Mouse (Mus musculus) forebrain, embryonic 15.5 days (tissue): ENCODE measurements around the gene Nol3. TPM values are rescaled to one million over a fixed set of nuclear protein-coding genes. Genes with fewer than 3 reads are reported as not detected.

Source experiments
- ATAC-seq: fragments of 200-750 bp; cut with Nextera tagmentation; replicated peaks from 2 replicates; pipeline ENCODE4 v1.8.0; 2017; ENCODE audit warnings: mild to moderate bottlenecking, moderate TSS enrichment, moderate library complexity
- H3K27ac ChIP-seq: fragments of 300-500 bp; sonication (generic); replicated peaks from 2 replicates; pipeline ENCODE4 v1.5.1; 2015; ENCODE audit warnings: mild to moderate bottlenecking, inconsistent platforms
- H3K27me3 ChIP-seq: fragments of 300-500 bp; sonication (generic); 2 replicates; pipeline ENCODE4 v1.6.1; 2015; ENCODE audit warnings: inconsistent platforms
- H3K36me3 ChIP-seq: fragments of 300-500 bp; sonication (generic); 2 replicates; pipeline ENCODE4 v1.6.1; 2015; ENCODE audit warnings: mild to moderate bottlenecking, inconsistent platforms
- H3K4me1 ChIP-seq: fragments of 300-500 bp; sonication (generic); 2 replicates; pipeline ENCODE4 v1.6.1; 2015; ENCODE audit warnings: inconsistent platforms
- H3K4me2 ChIP-seq: fragments of 300-500 bp; sonication (generic); replicated peaks from 2 replicates; pipeline ENCODE4 v1.6.1; 2015; ENCODE audit warnings: mild to moderate bottlenecking, inconsistent platforms
- H3K4me3 ChIP-seq: fragments of 300-500 bp; sonication (generic); 2 replicates; pipeline ENCODE4 v1.5.1; 2015; ENCODE audit warnings: mild to moderate bottlenecking, inconsistent platforms
- H3K9ac ChIP-seq: fragments of 300-500 bp; sonication (generic); replicated peaks from 2 replicates; pipeline ENCODE4 v1.6.1; 2015; ENCODE audit warnings: mild to moderate bottlenecking, inconsistent platforms
- H3K9me3 ChIP-seq: fragments of 300-500 bp; sonication (generic); 2 replicates; pipeline ENCODE4 v1.6.1; 2016; ENCODE audit warnings: inconsistent platforms
- WGBS: fragments of 180-500 bp; shearing (Covaris S2); methylation state at CpG from one replicate; pipeline ENCODE4 v1.1.7; 2015; ENCODE audit warnings: mixed read lengths; 5-methylcytosine and 5-hydroxymethylcytosine counted together
- polyA plus RNA-seq: library from polyadenylated mRNA; unstranded; fragments of >200 nt; fragmentation: Nextera tagmentation; extraction: Ambion mirVana; gene quantifications from 2 replicates; pipeline ENCODE4 v1.2.1, GENCODE M21; 2015

Gene Nol3
- polyA plus RNA-seq, 1 experiment from 2014 or later: 2.0 TPM

GRCm38 (mm10) chr8:105305211-105306145, 29.5 kb downstream of the Nol3 start, which contains the start of gene Elmo3:
TSS of gene Elmo3 (plus strand) at chr8:105305601.
- Histone ChIP-seq H3K4me3 (no peak within 1 kb of the TSS), H3K9ac (peak within 1 kb of the TSS; percentile 3; the same call in 1 of the 2 replicates), H3K4me1 (peaks cover 14% of the 10 kb centered on the region), H3K4me2 (peak within 1 kb of the TSS; percentile 23), H3K27ac (no peak within 1 kb of the TSS), H3K36me3 (peaks cover 47% of the 10 kb centered on the region), H3K27me3 (no peaks in the 10 kb centered on the region), H3K9me3 (no peaks in the 10 kb centered on the region)
- ATAC-seq: peak; percentile 52
- 9% methylated on average over 30 of the region's 30 CpGs for WGBS

DNA sequence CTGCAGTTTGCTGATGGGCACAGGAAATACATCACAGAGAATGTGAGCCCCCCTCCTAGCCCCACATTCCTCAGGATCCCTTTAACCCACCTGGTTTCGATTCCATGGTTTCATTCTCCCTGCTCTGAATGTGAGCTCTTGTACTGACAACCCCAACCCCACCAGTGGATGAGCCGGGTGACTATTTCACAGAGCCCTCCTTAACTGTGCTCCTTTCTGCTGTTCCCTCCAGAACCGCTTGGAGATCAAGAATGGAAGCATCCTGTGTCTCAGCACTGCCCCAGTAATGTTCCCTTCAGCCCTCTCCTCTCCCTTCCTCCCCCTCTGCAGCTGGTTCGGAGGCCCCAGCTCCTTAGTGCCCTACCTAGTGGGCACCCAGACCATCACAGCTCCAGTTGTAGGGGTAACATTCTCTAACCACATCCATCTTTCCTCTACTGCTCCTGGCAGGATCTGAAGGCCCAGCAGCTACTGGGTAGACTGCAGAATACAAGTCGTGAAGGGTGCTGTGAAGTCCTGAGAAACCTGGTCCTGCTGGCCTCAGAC, 30.3 kb downstream of the Nol3 start:
- 0 out of 2 replicates have a peak overlapping the region, but pooled peaks have one; percentile 23 for H3K4me2 ChIP-seq
- H3K27me3 ChIP-seq: no peaks in the 10 kb centered on the region
- H3K27ac ChIP-seq: no peak overlapping the region
- H3K9ac ChIP-seq: no peak overlapping the region
- H3K4me1 ChIP-seq: peaks cover 14% of the 10 kb centered on the region
- H3K4me3 ChIP-seq: no peak overlapping the region
- 70% methylated on average over 5 of the region's 5 CpGs for WGBS
- H3K9me3 ChIP-seq: no peaks in the 10 kb centered on the region
- H3K36me3 ChIP-seq: peaks cover 43% of the 10 kb centered on the region
- 0 out of 2 replicates have a peak, but pooled peaks have one; percentile 11 for ATAC-seq

GRCm38 (mm10) chr8:105307670-105308069, 31.7 kb downstream of the Nol3 start:
- WGBS: 95% methylated on average over 13 of the region's 13 CpGs
- peaks cover 14% of the 10 kb centered on the region for H3K4me1 ChIP-seq
- no peaks in the 10 kb centered on the region for H3K9me3 ChIP-seq
- ATAC-seq: no peak
- no peak overlapping the region for H3K27ac ChIP-seq
- no peaks in the 10 kb centered on the region for H3K27me3 ChIP-seq
- no peak overlapping the region for H3K4me2 ChIP-seq
- no peak overlapping the region for H3K4me3 ChIP-seq
- H3K9ac ChIP-seq: no peak overlapping the region
- peaks cover 39% of the 10 kb centered on the region for H3K36me3 ChIP-seq

- H3K9me3 ChIP-seq: no peaks in the 10 kb centered on the region
- no peak overlapping the region for H3K4me3 ChIP-seq
- no peak overlapping the region for H3K27ac ChIP-seq
- H3K27me3 ChIP-seq: no peaks in the 10 kb centered on the region
- 91% methylated on average over 10 of the region's 10 CpGs for WGBS
- peaks cover 37% of the 10 kb centered on the region for H3K36me3 ChIP-seq
- H3K4me2 ChIP-seq: no peak overlapping the region
- peaks cover 14% of the 10 kb centered on the region for H3K4me1 ChIP-seq
- no peak for ATAC-seq
- H3K9ac ChIP-seq: no peak overlapping the region
Observed at GRCm38 (mm10) chr8:105308428-105308827, 32.5 kb downstream of the Nol3 start.

DNA sequence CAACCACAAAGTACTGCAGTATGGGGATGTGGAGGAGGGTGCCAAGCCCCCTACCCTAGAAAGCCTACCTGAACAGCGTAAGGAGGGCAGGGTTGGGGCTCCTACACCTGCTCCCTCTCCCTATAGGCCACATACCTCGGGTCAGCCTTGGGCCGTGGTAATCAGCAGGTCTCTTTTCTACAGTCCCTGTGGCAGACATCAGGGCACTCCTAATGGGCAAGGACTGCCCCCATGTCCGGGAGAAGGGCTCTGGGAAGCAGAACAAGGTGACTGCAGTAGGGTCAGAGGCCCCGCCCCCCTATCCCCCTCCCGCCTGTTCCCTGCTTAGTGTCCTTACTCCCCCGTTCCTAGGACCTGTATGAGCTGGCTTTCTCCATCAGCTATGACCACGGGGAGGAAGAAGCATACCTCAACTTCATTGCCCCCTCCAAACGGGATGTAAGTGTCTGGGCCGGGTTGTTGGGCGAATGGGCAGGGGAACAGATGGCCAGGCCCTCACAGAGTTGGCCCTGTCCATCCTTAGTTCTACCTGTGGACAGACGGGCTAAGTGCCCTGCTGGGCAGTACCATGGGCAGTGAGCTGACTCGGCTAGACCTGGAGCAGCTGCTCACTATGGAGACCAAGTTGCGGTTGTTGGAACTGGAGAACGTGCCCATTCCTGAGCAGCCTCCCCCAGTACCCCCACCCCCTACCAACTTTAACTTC, 33.4 kb downstream of the Nol3 start:
- H3K36me3 ChIP-seq: peaks cover 40% of the 10 kb centered on the region
- no peaks in the 10 kb centered on the region for H3K9me3 ChIP-seq
- peaks cover 14% of the 10 kb centered on the region for H3K4me1 ChIP-seq
- no peak for ATAC-seq
- H3K27me3 ChIP-seq: no peaks in the 10 kb centered on the region
- WGBS: 77% methylated on average over 15 of the region's 15 CpGs
- no peak overlapping the region for H3K9ac ChIP-seq
- H3K4me3 ChIP-seq: no peak overlapping the region
- no peak overlapping the region for H3K27ac ChIP-seq
- H3K4me2 ChIP-seq: no peak overlapping the region

GRCm38 (mm10) chr8:105310118-105310517, 34.2 kb downstream of the Nol3 start:
- Histone ChIP-seq H3K9me3 (no peaks in the 10 kb centered on the region), H3K4me1 (peaks cover 10% of the 10 kb centered on the region), H3K27ac (no peak overlapping the region), H3K36me3 (peaks cover 40% of the 10 kb centered on the region; the same call in 1 of the 2 replicates), H3K9ac (no peak overlapping the region), H3K4me2 (no peak overlapping the region), H3K27me3 (no peaks in the 10 kb centered on the region), H3K4me3 (no peak overlapping the region)
- ATAC-seq: no peak
- WGBS: 86% methylated on average over 8 of the region's 8 CpGs

DNA sequence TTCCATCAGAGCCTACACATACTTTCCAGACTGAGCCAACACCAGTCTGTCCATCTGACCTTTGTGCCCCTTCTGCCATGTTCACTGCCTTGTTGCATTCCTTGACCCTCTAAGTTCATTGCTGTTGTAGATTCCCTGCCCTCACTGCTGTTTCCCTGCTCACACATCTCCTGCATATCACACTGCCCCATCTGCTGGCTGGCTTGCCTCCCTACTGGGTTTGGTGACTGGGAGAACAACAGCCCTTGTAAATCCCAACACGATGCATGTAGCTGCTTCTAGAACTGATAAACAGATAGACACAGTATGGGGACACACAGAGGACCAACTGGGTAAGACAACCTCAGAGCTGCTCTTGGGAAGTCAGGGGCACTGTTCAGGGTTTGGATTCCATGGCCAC, 35.8 kb downstream of the Nol3 start:
- no peak overlapping the region for H3K27ac ChIP-seq
- H3K36me3 ChIP-seq: peaks cover 51% of the 10 kb centered on the region; the same call in 1 of the 2 replicates
- no peaks in the 10 kb centered on the region for H3K27me3 ChIP-seq
- H3K4me3 ChIP-seq: no peak overlapping the region
- WGBS: 92% methylated on average over 1 of the region's 1 CpGs
- no peaks in the 10 kb centered on the region for H3K9me3 ChIP-seq
- no peak for ATAC-seq
- no peak overlapping the region for H3K4me2 ChIP-seq
- no peak overlapping the region for H3K9ac ChIP-seq
- H3K4me1 ChIP-seq: no peaks in the 10 kb centered on the region

DNA sequence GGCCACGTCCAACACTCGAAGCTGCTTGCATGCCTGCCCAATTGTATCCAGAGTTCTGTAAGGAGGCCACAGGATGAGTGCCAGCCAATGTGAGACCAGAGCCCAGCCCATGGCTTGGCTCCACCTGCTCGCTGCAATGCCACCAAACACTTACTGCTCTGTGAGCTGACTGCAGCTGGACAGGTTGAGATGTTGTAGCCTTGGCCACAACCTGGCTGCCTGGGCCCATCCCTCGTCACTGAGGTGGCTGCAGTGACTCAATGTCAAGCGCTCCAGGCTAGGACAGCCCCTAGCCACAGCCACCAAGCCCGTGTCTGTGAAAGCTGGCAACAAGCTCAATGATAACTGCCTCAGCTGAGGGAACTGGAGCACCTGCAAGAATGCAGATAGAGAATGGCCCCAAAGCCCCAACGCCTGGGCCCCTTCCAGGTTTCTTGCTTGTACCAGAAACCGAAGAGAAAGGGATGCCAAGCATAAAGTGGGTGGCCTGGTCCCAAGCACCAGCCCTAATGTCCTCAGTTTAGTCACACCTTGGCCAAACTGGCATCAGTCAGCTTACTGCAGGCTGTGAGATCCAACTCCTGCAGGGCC, 37.0 kb downstream of the Nol3 start:
- Histone ChIP-seq H3K4me2 (no peak overlapping the region), H3K9me3 (no peaks in the 10 kb centered on the region), H3K36me3 (peaks cover 47% of the 10 kb centered on the region; the same call in 1 of the 2 replicates), H3K4me1 (no peaks in the 10 kb centered on the region), H3K27ac (no peak overlapping the region), H3K9ac (no peak overlapping the region), H3K27me3 (no peaks in the 10 kb centered on the region), H3K4me3 (no peak overlapping the region)
- 93% methylated on average over 8 of the region's 8 CpGs for WGBS
- no peak for ATAC-seq

DNA sequence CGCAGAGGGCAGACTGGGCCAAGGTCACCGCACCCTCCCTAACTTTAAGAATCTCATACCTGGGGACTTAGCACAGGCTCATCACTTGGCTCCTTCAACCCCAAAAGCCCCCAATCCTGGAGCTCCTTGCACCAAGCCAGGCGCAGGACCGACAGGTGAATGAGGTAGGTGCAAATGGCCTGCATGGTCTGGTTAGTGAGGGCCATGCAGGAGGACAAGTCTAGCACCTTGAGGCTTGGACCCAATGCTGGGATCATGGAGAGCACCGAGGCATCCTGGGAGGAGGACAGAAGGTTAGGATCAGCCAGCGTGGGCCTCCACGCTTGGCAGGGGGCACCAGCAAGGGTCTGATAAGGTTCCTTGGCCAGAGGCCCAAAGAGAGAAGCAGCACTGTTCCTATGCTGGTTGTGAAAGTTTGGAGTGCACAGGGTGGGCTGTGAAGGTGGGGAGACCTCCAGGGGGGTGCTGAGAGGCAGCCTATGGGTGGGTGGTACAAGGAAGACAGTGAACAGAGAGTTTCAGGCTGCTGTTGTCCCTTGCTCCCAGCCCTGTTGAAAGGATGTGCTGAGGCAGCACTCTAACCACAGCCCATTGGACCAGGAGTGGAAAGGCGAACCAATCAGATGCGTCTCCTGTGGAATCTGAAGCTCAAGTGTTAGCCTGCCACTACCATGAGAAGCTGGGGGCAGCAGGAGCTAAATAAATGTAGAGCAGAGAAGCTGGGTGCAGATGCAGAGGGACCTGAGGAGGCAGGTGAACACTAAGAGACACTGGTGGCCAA, 37.9 kb downstream of the Nol3 start:
- no peak overlapping the region for H3K4me3 ChIP-seq
- no peak for ATAC-seq
- 81% methylated on average over 9 of the region's 9 CpGs for WGBS
- no peak overlapping the region for H3K9ac ChIP-seq
- peaks cover 43% of the 10 kb centered on the region; the same call in 1 of the 2 replicates for H3K36me3 ChIP-seq
- H3K27me3 ChIP-seq: no peaks in the 10 kb centered on the region
- H3K27ac ChIP-seq: no peak overlapping the region
- no peaks in the 10 kb centered on the region for H3K4me1 ChIP-seq
- H3K4me2 ChIP-seq: no peak overlapping the region
- H3K9me3 ChIP-seq: no peaks in the 10 kb centered on the region

DNA sequence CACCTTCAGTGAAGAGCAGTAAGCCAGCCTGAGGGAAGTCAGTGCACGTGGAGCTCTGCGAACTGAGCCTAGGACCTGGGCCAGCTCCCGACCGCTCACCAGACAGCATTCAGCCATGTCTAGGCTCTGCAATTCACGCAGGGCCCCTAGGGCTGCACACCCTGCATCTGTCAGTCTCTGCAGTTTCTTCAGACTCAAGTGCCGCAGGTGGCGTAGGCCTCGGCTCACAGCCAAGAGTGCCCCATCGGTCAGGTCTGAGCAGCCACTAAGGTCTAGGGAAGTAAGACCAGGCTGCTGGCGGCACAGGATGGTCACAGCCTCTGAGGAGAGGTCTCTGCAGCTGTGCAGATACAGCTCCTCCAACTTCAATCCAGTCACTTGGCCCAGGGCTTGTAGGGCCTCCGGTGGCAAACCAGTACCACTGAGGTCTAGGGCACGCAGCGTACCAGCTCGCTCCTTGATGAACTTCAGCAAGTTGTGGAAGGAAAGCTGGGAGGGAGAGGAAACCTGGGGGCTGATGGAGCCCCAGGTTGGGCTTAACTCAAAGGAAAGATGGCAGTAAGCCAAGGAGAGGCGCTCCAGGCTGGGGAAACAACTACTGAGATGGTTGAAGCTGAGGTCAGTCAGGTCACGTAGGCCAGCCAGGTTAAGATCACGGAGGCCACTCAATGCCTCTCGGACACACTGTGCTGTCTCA, 39.3 kb downstream of the Nol3 start:
- H3K9me3 ChIP-seq: no peaks in the 10 kb centered on the region
- H3K4me1 ChIP-seq: no peaks in the 10 kb centered on the region
- H3K27me3 ChIP-seq: no peaks in the 10 kb centered on the region
- no peak overlapping the region for H3K27ac ChIP-seq
- H3K36me3 ChIP-seq: peaks cover 47% of the 10 kb centered on the region; the same call in 1 of the 2 replicates
- H3K4me3 ChIP-seq: no peak overlapping the region
- no peak overlapping the region for H3K9ac ChIP-seq
- no peak; the same call in 1 of the 2 replicates for ATAC-seq
- 94% methylated on average over 18 of the region's 18 CpGs for WGBS
- no peak overlapping the region for H3K4me2 ChIP-seq

- Histone ChIP-seq H3K27ac (no peak overlapping the region), H3K9me3 (no peaks in the 10 kb centered on the region), H3K9ac (no peak overlapping the region), H3K27me3 (no peaks in the 10 kb centered on the region), H3K4me3 (no peak overlapping the region), H3K4me2 (no peak overlapping the region), H3K36me3 (peaks cover 38% of the 10 kb centered on the region; the same call in 1 of the 2 replicates), H3K4me1 (no peaks in the 10 kb centered on the region)
- 74% methylated on average over 4 of the region's 4 CpGs for WGBS
- no peak for ATAC-seq
Observed at GRCm38 (mm10) chr8:105317941-105318340, 42.0 kb downstream of the Nol3 start.
